Mouse (Mus musculus): ENCODE data around the gene Zfp574.

Gene Zfp574

DNA sequence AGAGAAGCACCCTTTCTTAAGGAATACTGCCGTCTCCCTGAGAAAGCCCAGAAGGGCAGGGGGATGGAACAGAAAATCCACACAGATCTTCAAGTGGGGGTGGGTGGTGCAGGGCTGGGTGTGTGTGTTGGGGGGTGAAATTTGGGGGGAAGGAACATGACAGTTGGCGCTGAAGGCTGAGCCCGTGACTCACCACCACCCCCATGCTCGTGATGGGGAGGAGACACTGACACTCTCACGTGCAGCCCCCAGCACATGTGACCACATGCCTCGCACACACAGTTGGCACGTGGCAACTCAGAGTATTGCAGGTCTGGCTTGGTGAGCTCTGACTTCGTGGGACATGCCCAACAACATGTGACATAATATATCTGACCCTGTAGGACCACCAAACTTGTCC is 1.6 kb downstream of the Zfp574 start:
- peak; percentile 73 for DNase-seq

DNA sequence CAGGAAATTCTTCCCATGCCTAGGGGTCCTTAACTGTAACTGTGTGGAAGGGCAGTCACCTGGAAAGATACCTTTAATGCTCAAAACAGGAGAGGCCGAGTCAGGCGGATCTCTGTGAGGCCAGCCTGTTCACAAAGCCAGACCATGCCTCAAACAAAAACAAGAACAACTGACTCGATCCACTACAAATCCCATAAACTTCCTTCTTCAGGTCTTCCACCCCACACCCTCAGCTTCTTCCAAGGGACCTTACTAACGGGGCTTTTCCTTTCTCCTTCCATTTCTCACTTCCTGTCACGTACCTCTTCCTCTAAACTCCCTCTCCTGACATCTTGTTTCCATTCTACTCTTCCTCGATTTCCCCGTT is 3.9 kb downstream of the Zfp574 start:
- DNase-seq = no peak

DNA sequence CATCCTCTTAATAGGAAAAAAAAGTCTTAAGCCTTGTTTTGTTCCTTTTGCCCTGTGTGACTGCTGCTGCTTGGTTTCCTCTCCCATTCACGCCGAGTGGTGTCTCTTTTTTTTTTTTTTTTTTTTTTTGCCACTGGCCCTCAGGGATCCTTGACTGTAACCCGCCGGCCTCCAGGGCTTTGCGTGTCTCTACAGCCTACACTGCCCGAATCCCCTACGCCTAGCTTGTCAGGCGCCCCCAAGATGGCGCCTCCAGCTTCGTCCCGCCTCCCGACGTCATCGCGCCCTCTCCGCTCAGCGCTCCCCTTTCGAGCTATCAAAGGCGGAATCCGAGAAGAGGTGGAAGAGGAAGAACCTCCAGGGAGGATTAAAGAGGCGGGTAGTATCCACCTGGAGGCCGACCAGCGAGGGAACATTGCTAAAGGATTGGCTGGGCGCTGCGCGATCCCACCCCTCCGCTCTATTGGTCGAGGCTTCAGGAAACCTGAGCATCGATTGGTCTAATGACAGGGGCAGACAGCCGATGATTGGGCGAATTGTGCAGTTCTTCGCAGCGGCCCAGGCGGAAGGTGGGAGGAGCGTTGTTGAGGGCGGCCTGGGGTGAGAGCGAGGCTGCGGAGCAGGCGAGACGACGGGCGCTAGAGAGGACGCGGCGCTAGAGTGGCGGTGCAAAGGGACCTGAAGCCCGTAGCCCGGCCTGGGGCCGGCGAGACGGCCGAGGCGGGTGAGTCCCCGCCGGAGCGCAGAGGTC is 4.5 kb downstream of the Zfp574 start:
- DNase-seq = peak; percentile 99

- no peak for DNase-seq
Measured at GRCm38 (mm10) chr7:25077414-25077755, 5.0 kb downstream of the Zfp574 start.

GRCm38 (mm10) chr7:25079496-25080026 is 7.2 kb downstream of the Zfp574 start:
- DNase-seq = no peak

- DNase-seq = no peak
Measured at GRCm38 (mm10) chr7:25080431-25080830, 8.1 kb downstream of the Zfp574 start.

- peak; percentile 42 for DNase-seq
Measured at GRCm38 (mm10) chr7:25082510-25082909, 10.1 kb downstream of the Zfp574 start.

DNA sequence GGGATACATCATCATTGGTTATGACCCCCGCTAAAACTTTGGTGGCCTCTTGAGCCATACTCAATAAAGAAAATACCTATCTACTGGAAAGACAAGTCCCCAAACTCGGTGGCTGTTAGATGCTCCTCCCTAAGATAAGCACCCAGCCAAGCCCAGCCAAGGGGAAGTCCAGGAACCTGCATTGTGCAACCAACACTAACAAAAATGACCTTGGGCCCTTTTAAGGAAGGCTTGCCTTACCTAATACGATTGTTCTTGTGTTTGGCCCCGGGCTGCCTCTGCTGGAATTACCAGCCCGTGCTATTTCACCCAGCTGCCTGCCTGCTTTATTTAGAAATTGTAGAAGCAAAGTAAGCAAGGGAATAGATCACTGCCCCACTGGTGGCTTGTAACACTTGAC is 12.3 kb downstream of the Zfp574 start:
- no peak for DNase-seq

DNA sequence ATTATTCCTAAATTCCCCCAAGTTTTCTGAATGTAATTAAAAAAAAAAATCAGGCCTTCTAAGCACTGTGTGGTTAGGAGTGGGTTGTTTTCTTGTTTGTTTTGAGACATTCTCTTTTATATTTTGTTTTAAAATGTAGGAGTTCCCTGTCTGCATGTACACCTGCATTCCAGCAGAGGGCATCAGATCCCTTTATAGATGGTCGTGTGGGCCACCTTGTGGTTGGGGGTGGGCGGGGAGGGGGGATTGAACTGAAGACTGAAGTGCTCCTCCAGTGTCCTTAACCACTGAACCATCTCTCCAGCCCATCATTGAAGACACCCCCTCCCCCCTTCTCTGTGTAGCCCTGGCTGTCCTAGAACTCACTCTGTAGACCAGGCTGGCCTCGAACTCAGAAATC is 14.3 kb downstream of the Zfp574 start:
- no peak for DNase-seq

DNA sequence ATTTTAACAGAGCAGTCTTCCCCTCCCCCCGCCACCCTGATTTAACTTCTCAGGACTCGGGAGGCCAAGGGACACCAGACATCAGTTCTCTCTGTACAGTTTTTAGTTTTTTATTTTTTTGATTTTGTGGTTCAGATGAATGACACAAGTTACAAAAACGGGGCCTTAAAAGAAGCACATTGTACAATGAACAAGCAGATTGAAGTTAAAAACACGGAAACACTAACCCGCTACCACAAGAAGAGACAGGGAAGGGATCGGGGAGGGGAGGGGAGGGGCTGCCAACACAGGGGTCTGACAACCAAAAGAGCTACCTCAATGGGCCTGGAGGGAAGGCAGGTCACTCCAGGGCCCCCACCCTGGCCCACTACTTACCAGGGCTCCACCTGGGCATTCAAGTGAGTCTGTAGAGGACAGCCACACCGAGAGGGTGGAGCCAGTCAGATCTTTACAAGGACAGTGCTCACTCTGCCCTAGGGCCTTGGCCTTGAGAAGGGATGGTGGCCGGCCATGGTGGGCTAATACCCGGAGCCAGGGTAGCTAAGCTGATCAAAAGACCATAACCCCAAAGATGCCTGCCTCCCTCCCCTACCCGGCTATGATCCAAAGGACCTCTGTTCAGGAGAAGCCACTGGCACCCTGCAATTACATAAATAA is 15.0 kb downstream of the Zfp574 start:
- DNase-seq = no peak

DNA sequence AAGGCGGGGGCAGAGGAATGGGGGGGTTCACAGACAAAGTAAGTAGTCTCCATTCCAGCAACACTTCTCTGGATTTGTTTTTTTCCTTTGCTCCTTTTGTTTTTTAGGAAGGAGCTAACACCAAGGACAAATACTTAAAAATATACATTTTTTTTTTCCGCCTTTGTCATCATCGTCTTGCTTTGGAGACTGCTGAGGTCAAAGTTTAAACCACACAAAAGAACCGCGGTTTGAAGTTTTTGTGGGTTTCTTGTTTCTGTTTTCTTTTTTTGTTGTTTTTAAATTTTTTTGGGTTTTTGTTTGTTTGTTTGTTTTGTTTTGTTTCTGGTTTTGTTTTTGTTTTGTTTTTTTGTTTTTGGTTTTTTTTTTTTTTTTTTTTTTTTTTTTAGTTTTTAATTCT is 15.6 kb downstream of the Zfp574 start:
- no peak for DNase-seq

GRCm38 (mm10) chr7:25088531-25088930 is 16.2 kb downstream of the Zfp574 start:
- DNase-seq = no peak

GRCm38 (mm10) chr7:25088968-25089367 is 16.6 kb downstream of the Zfp574 start:
- no peak for DNase-seq

DNA sequence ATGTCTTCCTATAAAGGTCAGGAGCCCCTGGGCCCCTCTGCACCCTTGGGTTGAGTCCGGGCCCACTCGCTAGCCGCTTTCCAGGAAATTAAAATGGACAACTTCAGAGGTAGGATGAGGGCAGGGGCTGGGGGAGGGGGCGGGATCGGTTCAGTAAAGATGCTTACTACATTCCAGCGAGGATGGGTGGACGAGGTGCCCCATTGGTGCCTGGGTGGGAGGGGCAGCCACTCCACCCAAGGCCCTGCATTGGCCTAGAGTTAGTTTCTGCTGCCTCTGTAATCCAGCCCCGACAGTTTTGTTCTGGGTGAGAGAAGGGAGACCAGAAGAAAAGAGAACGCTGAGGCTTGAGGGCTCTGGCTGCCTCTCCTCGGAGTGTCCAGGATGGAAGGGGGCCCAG is 17.5 kb downstream of the Zfp574 start:
- DNase-seq = no peak

DNA sequence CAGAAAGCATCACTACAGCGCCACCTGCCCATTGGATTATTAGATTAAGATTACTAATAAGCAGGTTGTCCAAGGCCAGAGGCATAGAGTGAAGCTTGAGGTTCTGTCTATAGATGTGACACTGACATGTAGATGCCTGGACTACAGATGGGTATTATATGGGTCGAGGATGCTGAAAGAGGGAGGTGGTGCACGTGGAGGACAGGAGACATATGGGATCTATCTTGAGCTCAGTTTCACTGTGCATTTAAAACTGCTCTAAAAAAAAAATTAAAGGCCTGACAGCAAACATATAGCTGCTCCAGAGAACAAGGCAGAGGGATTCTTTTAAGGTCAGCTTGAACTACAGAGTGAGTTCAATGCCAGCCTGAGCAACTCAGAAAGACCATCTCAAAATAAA is 25.8 kb downstream of the Zfp574 start:
- DNase-seq = peak; percentile 43

DNA sequence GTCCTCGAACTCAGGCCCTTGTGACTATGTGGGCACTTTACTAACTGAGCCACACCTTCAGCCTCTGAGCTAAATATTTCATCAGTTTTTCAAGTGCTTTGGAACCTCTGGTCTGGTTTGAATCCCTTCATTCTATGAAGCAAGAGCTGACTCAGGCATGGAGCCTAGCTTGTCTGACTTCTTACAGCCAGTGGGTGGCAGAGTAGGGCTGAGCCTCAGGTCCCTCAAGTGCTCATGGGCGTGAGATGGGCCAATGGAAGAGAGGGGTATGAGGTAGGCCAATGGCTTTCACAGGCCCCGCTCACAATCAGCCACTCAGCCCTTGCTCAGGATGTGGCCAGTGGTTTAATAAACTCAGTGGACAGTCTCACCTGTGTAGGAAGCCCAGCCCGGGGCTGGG is 27.2 kb downstream of the Zfp574 start:
- DNase-seq = no peak

DNA sequence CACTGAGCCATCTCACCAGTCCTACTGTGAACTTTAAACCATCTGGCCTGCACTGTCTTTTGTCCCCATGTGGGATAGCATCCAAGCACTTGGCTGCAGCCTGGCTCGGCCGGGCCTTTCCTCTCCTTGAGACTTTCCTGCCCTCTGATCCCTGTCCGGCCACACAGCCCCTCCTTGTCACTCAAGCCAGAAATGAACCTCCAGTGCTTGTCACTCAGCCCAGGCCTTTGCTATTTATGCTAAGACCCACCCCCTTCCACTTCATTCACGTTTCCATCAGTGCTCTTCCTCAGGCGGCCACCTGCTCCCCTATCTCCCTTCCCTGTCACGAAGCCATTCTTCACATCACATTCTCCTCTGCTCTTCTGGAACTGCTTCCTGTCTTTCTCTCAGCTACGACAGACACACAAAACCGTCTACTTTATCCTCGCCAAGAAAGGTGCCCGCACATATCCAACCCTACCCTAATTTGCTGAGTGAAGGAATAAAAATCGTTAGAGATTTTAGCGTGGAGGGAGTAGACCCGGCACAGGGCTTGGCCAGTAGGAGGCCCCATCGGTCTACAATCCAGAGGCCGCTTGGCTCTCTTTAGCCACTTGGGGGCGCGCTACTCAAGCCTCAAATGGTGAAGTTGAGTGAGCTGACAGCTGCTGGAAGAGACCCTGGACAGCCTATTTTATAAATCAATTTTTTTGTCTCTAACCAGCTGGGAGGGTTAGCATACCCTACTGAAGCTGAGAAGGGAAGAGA is 33.2 kb downstream of the Zfp574 start:
- peak; percentile 71 for DNase-seq

DNA sequence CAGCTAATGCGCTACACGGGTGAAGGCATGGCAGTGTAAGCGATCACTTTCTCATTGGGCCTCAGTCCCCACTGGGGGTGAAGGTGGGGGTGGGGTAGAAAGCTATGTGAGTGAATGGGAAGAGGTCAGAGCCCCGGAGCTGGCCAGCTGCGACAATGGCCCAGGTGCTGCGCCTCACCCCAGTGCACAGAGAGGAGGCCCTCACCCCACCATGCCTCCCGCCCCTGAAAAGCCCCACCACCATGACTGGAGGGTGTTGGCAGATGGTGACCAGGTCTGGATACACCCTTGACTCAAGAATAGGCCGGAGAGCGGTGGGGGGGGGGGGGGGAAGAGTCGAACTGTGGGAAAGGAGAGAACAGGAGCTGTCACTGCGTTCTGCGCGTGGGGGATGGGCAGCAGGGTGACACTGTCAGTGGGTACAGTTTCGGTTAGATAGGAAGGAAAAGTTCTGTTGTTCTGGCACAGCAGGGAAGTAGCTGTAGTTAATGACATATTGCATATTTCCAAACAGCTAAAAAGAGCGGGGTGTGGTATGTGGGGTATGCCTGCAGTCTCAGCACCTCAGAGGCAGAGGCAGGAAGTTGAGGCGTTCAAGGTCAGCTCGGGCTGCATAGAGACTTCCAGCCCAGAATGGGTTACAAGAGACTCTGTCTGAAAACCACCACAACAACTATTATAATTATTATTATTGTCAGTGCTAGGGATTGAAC is 34.6 kb downstream of the Zfp574 start:
- DNase-seq = no peak

GRCm38 (mm10) chr7:25109355-25109754 is 37.0 kb downstream of the Zfp574 start:
- DNase-seq = no peak

DNA sequence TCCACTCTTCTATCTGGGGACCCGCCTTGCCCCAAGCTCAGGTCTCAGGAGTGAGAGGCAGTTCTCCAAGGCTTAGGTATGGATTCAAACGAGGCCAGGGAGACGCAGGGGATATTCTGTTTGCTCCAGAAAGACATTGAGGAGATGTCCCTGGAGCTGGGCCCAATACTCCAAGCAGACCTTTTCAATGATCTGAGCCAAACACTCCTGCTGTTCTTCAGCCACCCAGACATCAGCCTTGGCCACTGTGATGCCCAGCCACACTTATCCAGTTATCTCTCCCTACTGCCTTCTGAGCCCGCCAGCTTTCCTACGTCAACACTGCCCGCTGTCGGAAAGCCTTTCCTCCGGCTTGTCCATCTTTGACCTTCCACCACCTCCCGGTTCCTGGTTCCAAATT is 38.0 kb downstream of the Zfp574 start:
- DNase-seq = no peak

DNA sequence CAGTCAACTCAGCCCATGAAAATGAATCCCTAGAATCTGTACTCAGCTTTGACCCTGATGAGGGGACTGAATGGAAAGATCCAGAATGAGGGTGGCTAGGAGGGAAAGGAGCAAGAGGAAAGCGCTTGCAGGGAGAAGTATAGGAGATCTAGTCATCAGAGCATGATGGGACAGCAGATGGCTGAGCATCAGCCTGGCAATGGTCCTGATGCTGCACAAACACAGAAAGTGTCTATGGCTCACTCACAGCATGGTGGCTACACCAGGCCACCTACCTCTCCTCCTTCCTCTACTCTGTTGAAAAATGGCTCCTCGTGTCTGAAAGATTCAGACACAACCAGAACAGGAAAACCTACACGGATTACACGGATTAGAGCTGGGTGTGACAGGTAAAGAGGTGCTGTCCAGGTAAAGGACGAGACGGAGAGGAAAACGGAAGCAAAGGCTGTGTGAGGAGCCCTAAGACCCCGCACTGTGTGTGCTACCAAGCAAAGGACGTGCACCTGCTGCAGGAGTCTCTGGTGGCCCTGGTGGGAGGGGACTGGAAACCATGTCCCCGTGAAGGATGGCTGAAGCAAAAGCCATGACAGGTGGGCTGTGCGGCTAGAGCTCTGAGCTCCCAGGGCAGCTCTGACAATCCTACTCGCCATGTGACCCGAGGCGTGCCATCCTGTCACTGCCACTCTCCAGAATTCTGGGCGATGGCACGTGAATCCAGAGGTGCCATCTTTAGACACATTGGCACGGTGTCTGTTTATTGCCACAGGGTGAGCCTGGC is 40.0 kb downstream of the Zfp574 start:
- DNase-seq = no peak

DNA sequence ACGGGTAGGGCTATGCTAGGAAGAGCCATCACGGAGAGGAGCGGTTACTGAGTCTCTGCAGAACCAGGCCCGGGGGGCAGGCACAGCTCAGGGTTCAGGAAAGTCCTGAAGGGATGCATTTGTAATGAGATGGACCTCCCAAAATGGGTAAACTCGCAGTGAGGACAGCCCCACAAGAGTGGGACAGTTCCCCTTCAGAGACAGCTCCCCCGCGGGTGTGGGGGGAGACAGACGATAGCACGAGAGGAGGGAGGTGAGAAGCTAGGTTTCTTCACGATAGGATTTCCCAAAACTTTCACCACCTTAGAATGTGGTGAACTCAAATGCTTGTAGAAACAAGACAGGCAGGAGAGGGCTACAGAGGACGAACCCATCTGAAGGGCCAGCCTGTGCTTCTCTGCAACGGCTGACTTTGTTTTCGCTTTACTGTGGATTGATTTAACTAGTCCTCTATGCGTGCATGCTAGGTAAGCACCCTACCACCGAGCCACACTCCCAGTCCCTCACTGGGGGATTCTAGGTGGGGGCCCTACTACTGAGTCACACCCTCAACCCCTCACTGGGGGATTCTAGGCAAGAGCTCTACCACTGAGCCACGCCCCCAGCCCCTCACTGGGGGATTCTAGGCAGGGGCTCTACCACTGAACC is 40.7 kb downstream of the Zfp574 start:
- DNase-seq = no peak
